Comparison of ENCODE assay signal across 9 mouse cellular contexts in the genomic region with DNA sequence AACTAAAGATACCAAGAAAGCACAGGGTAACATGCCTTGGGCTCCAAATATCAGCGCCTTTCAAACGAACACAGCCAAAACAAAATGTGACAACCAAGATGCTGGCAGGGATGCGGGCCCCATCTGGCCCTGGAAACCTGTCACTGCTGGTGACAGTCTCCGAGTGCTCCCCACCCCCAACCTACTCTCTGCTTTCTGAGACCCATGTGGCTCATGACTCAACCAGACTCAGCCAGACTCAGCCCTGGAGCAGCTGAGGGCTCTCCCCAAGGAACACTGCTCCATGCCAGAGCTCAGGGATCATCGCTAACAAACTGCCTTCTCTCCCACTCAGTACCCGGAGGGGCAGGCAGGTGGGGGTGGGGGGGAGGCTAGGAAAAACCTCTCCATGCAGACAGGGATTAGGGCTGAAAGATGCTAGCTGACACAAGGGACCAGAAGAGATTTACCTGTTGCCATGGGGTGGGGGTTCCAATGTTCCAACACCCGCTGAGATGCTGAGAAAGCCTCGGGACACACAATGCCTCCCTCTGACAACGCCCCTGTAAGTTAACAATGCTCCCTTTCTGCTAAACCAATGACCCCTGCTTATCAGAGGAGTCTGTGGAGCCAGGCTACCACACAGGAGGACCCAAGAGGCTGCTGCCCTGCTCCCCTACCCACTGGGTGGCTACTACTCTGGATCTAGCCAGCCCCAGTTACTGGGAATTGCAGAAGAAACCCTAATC.
DNase-seq lines count a peak whose midpoint lies in the region; ATAC-seq and TF ChIP-seq lines count a peak whose summit lies in the region.
"Had no signal": no experiment of that assay in that cellular context is flagged by ENCODE, and none has a peak within 500 bp of the region (broad histone marks: within the 10 kb centered on the region; RNA-seq: fewer than 3 reads in every experiment).

No protein-coding gene starts in this region.

- no peak overlapping the region for H3K27ac ChIP-seq in limb, embryonic 12.5 days
- H3K27ac ChIP-seq in limb, embryonic 10.5 days, result no peak overlapping the region
- peak overlapping the region; percentile 54 for H3K27ac ChIP-seq in hindbrain, postnatal 0 days
- H3K27ac ChIP-seq in midbrain, postnatal 0 days (ENCODE audit: low read depth, low read length), result no peak overlapping the region
- no peak overlapping the region for H3K27ac ChIP-seq in thymus, adult 2 months (ENCODE audit: control insufficient read depth, insufficient read depth, low read length)
- H3K27ac ChIP-seq: liver, embryonic 13.5 days had no signal

- TF ChIP-seq CTCF in hindbrain, postnatal 0 days (IDR thresholded peaks at IDR 0.05; ENCODE audit: low read depth), result no peak
- no peak for TF ChIP-seq CTCF in midbrain, postnatal 0 days (IDR thresholded peaks at IDR 0.05)
- TF ChIP-seq CTCF in thymus, adult 2 months (IDR thresholded peaks at IDR 0.05; ENCODE audit: borderline replicate concordance, control insufficient read depth, extremely low read depth, insufficient read depth, low read length, poor library complexity), result no peak

- no peak for TF ChIP-seq POLR2A in thymus, adult 2 months (IDR thresholded peaks at IDR 0.05; ENCODE audit: control insufficient read depth, extremely low read depth, insufficient read depth, low read length, poor library complexity)

- H3K27me3 ChIP-seq in limb, embryonic 12.5 days, result no peaks in the 10 kb centered on the region
- H3K27me3 ChIP-seq in limb, embryonic 10.5 days (ENCODE audit: low read depth, poor library complexity, severe bottlenecking), result no peaks in the 10 kb centered on the region
- no peaks in the 10 kb centered on the region for H3K27me3 ChIP-seq in hindbrain, postnatal 0 days (ENCODE audit: insufficient read depth, low read length)
- no peaks in the 10 kb centered on the region for H3K27me3 ChIP-seq in midbrain, postnatal 0 days (ENCODE audit: insufficient read depth, low read length)
- no peaks in the 10 kb centered on the region for H3K27me3 ChIP-seq in thymus, adult 2 months (ENCODE audit: control insufficient read depth, insufficient read depth, low read length)
- H3K27me3 ChIP-seq: liver, embryonic 13.5 days had no signal

- no peaks in the 10 kb centered on the region for H3K36me3 ChIP-seq in limb, embryonic 12.5 days
- H3K36me3 ChIP-seq in limb, embryonic 10.5 days, result no peaks in the 10 kb centered on the region
- H3K36me3 ChIP-seq in hindbrain, postnatal 0 days (ENCODE audit: insufficient read depth, low read length), result no peaks in the 10 kb centered on the region
- H3K36me3 ChIP-seq in midbrain, postnatal 0 days (ENCODE audit: insufficient read depth, low read length), result no peaks in the 10 kb centered on the region
- H3K36me3 ChIP-seq in thymus, adult 2 months (ENCODE audit: control insufficient read depth, insufficient read depth, low read length), result no peaks in the 10 kb centered on the region
- H3K36me3 ChIP-seq: liver, embryonic 13.5 days had no signal

- H3K9ac ChIP-seq in limb, embryonic 12.5 days (replicated peaks), result no peak overlapping the region
- no peak overlapping the region for H3K9ac ChIP-seq in hindbrain, postnatal 0 days (replicated peaks; ENCODE audit: low read length)
- H3K9ac ChIP-seq in midbrain, postnatal 0 days (replicated peaks; ENCODE audit: low read length, poor library complexity, severe bottlenecking), result no peak overlapping the region
- H3K9ac ChIP-seq: liver, embryonic 13.5 days had no signal

- H3K4me2 ChIP-seq in limb, embryonic 12.5 days, result no peak overlapping the region
- H3K4me2 ChIP-seq in hindbrain, postnatal 0 days (ENCODE audit: low read depth, low read length), result no peak overlapping the region
- no peak overlapping the region for H3K4me2 ChIP-seq in midbrain, postnatal 0 days (ENCODE audit: low read depth, low read length, poor library complexity, severe bottlenecking)
- H3K4me2 ChIP-seq: liver, embryonic 13.5 days had no signal

- ATAC-seq in limb, embryonic 12.5 days (ENCODE audit: insufficient number of reproducible peaks, insufficient read depth, low FRiP score, low TSS enrichment, low read depth), result 0 out of 2 replicates have a peak, but pooled peaks have one; percentile 43
- peak; percentile 77 for ATAC-seq in hindbrain, postnatal 0 days
- ATAC-seq in midbrain, postnatal 0 days (ENCODE audit: low FRiP score), result peak; percentile 68

- peaks cover 23% of the 10 kb centered on the region for H3K4me1 ChIP-seq in limb, embryonic 12.5 days (replicated peaks)
- peaks cover 17% of the 10 kb centered on the region for H3K4me1 ChIP-seq in limb, embryonic 10.5 days
- H3K4me1 ChIP-seq in hindbrain, postnatal 0 days (ENCODE audit: insufficient read depth, low read length), result peaks cover 30% of the 10 kb centered on the region
- peaks cover 10% of the 10 kb centered on the region; the same call in 1 of the 2 replicates for H3K4me1 ChIP-seq in midbrain, postnatal 0 days (ENCODE audit: insufficient read depth, low read length)
- peaks cover 24% of the 10 kb centered on the region for H3K4me1 ChIP-seq in thymus, adult 2 months (replicated peaks; ENCODE audit: control insufficient read depth, insufficient read depth, low read length)

- DNase-seq in limb, embryonic 10.5 days (ENCODE audit: low spot score), result no peak
- DNase-seq in cerebellum, postnatal 4 days (ENCODE audit: low spot score in 2 of 2), result peak; percentile 42 to 73
- DNase-seq in hindbrain, postnatal 0 days (ENCODE audit: low spot score), result peak; percentile 78
- DNase-seq in midbrain, postnatal 0 days (ENCODE audit: low spot score), result peak; percentile 79
- DNase-seq in urinary bladder, postnatal 25 days (ENCODE audit: low spot score), result no peak
- no peak for DNase-seq in thymus, adult 2 months
- DNase-seq in thymus, postnatal 36 days, result no peak
- DNase-seq: liver, embryonic 13.5 days had no signal

- no peaks in the 10 kb centered on the region for H3K9me3 ChIP-seq in limb, embryonic 12.5 days
- no peaks in the 10 kb centered on the region for H3K9me3 ChIP-seq in limb, embryonic 10.5 days (replicated peaks)
- H3K9me3 ChIP-seq in hindbrain, postnatal 0 days (ENCODE audit: low read length), result no peaks in the 10 kb centered on the region
- H3K9me3 ChIP-seq in midbrain, postnatal 0 days (ENCODE audit: low read length), result no peaks in the 10 kb centered on the region
- H3K9me3 ChIP-seq: liver, embryonic 13.5 days had no signal

- no peak overlapping the region for H3K4me3 ChIP-seq in limb, embryonic 12.5 days (replicated peaks)
- H3K4me3 ChIP-seq in limb, embryonic 10.5 days, result no peak overlapping the region
- no peak overlapping the region for H3K4me3 ChIP-seq in hindbrain, postnatal 0 days (ENCODE audit: low read length)
- H3K4me3 ChIP-seq in midbrain, postnatal 0 days (ENCODE audit: low read depth, low read length), result no peak overlapping the region
- no peak overlapping the region for H3K4me3 ChIP-seq in thymus, adult 2 months (ENCODE audit: control insufficient read depth, insufficient read depth, low read length)
- H3K4me3 ChIP-seq: liver, embryonic 13.5 days had no signal

- 67% methylated on average over 9 of the region's 9 CpGs for WGBS in limb, embryonic 12.5 days
- 62% methylated on average over 9 of the region's 9 CpGs for WGBS in limb, embryonic 10.5 days
- WGBS in hindbrain, postnatal 0 days, result 27% methylated on average over 9 of the region's 9 CpGs
- 13% methylated on average over 9 of the region's 9 CpGs for WGBS in midbrain, postnatal 0 days
- 95% methylated on average over 9 of the region's 9 CpGs for WGBS in thymus, adult 2 months

Comparison
In these comparisons a context has a peak if more than half of its experiments do, and no peak if none do; other contexts are left out.
1. DNase-seq: peak in cerebellum, postnatal 4 days (2 of 2), hindbrain, postnatal 0 days (single experiment) and midbrain, postnatal 0 days (single experiment); none in limb, embryonic 10.5 days (single experiment), urinary bladder, postnatal 25 days (single experiment), thymus, adult 2 months (single experiment) and thymus, postnatal 36 days (0 of 2).
2. Peak in every context shown above with its lines, with median percentiles within 50 percentile points of each other: ATAC-seq.